Mouse (Mus musculus) neural tube, embryonic 12.5 days (tissue): ENCODE data around the gene Fstl4. TPM values are rescaled to one million over a fixed set of nuclear protein-coding genes. Genes with fewer than 3 reads are reported as not detected.

Experiments used
- ATAC-seq: fragments of 200-750 bp; cut with Nextera tagmentation; 2 replicates; pipeline ENCODE4 v1.8.0; 2017; ENCODE audit warnings: low read depth, mild to moderate bottlenecking, moderate TSS enrichment, moderate library complexity; ENCODE audit not compliant: low FRiP score
- H3K27ac ChIP-seq: fragments of 300-500 bp; sonication (generic); 2 replicates; pipeline ENCODE4 v1.5.1; 2016
- H3K27me3 ChIP-seq: fragments of 300-500 bp; sonication (generic); replicated peaks from 2 replicates; pipeline ENCODE4 v1.6.1; 2016; ENCODE audit warnings: mild to moderate bottlenecking
- H3K36me3 ChIP-seq: fragments of 300-500 bp; sonication (generic); 2 replicates; pipeline ENCODE4 v1.6.1; 2016; ENCODE audit warnings: mild to moderate bottlenecking
- H3K4me1 ChIP-seq: fragments of 300-500 bp; sonication (generic); 2 replicates; pipeline ENCODE4 v1.6.1; 2016
- H3K4me2 ChIP-seq: fragments of 300-500 bp; sonication (generic); replicated peaks from 2 replicates; pipeline ENCODE4 v1.6.1; 2016; ENCODE audit warnings: mild to moderate bottlenecking
- H3K4me3 ChIP-seq: fragments of 300-500 bp; sonication (generic); 2 replicates; pipeline ENCODE4 v1.5.1; 2016
- H3K9ac ChIP-seq: fragments of 300-500 bp; sonication (generic); 2 replicates; pipeline ENCODE4 v1.6.1; 2016; ENCODE audit warnings: mild to moderate bottlenecking
- H3K9me3 ChIP-seq: fragments of 300-500 bp; sonication (generic); 2 replicates; pipeline ENCODE4 v1.6.1; 2016; ENCODE audit warnings: mild to moderate bottlenecking
- WGBS: fragments of 180-500 bp; shearing (Covaris S2); methylation state at CpG from one replicate; pipeline ENCODE4 v1.1.7; 2016; 5-methylcytosine and 5-hydroxymethylcytosine counted together
- polyA plus RNA-seq: library from polyadenylated mRNA; unstranded; fragments of >200 nt; fragmentation: Nextera tagmentation; extraction: Ambion mirVana; gene quantifications from 2 replicates; pipeline ENCODE4 v1.2.1, GENCODE M21; 2016

Fstl4 gene
- polyA plus RNA-seq, 1 experiment from 2014 or later: 8.7 TPM

DNA sequence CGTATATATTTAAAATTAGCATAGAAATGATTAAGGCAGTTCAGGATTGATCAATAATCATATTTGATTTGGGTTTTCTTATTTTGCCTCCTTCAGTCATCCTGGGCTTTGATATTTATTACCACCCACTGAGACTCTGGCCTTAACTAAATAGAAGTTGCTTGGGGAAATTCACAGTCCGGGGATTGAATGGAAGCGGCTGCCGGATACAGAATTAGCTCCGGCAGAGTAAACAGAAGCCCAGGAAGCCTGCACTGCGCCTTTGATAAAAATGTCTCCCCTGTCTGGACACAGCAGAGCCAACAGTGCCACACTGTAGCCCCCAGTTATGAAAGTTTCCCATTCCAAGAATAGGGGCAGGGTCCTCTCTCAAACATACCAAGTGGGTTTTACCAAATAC lies 282.4 kb downstream of the Fstl4 start:
- no peak for ATAC-seq
- WGBS: 60% methylated on average over 6 of the region's 6 CpGs
- Histone ChIP-seq H3K27me3 (no peaks in the 10 kb centered on the region), H3K9ac (no peak overlapping the region), H3K27ac (no peak overlapping the region), H3K4me3 (no peak overlapping the region), H3K9me3 (no peaks in the 10 kb centered on the region), H3K36me3 (no peaks in the 10 kb centered on the region), H3K4me2 (no peak overlapping the region), H3K4me1 (peaks cover 11% of the 10 kb centered on the region; the same call in 1 of the 2 replicates)

- Histone ChIP-seq H3K4me2 (no peak overlapping the region), H3K4me1 (peaks cover 21% of the 10 kb centered on the region), H3K4me3 (no peak overlapping the region), H3K36me3 (no peaks in the 10 kb centered on the region), H3K9ac (no peak overlapping the region), H3K27ac (no peak overlapping the region), H3K27me3 (0 out of 2 replicates have a peak, but pooled peaks cover 2% of the 10 kb centered on the region), H3K9me3 (no peaks in the 10 kb centered on the region)
- 49% methylated on average over 5 of the region's 5 CpGs for WGBS
- no peak for ATAC-seq
Measured at GRCm38 (mm10) chr11:53054151-53054550, 289.7 kb downstream of the Fstl4 start.

- 84% methylated on average over 6 of the region's 6 CpGs for WGBS
- 0 out of 2 replicates have a peak, but pooled peaks cover 2% of the 10 kb centered on the region for H3K27me3 ChIP-seq
- ATAC-seq: no peak
- no peak overlapping the region for H3K4me3 ChIP-seq
- H3K9ac ChIP-seq: no peak overlapping the region
- no peak overlapping the region for H3K4me2 ChIP-seq
- H3K4me1 ChIP-seq: peaks cover 12% of the 10 kb centered on the region
- H3K36me3 ChIP-seq: no peaks in the 10 kb centered on the region
- H3K27ac ChIP-seq: no peak overlapping the region
- no peaks in the 10 kb centered on the region for H3K9me3 ChIP-seq
Measured at GRCm38 (mm10) chr11:53055896-53056295, 291.5 kb downstream of the Fstl4 start.

GRCm38 (mm10) chr11:53056781-53057180 lies 292.3 kb downstream of the Fstl4 start:
- Histone ChIP-seq H3K27ac (no peak overlapping the region), H3K27me3 (0 out of 2 replicates have a peak, but pooled peaks cover 2% of the 10 kb centered on the region), H3K4me3 (no peak overlapping the region), H3K36me3 (no peaks in the 10 kb centered on the region), H3K9ac (no peak overlapping the region), H3K4me1 (peaks cover 12% of the 10 kb centered on the region), H3K9me3 (no peaks in the 10 kb centered on the region), H3K4me2 (no peak overlapping the region)
- 85% methylated on average over 6 of the region's 6 CpGs for WGBS
- no peak for ATAC-seq

- H3K36me3 ChIP-seq: no peaks in the 10 kb centered on the region
- no peak overlapping the region for H3K4me3 ChIP-seq
- no peak overlapping the region for H3K4me2 ChIP-seq
- H3K27ac ChIP-seq: no peak overlapping the region
- ATAC-seq: no peak
- H3K27me3 ChIP-seq: 0 out of 2 replicates have a peak, but pooled peaks cover 2% of the 10 kb centered on the region
- WGBS: 67% methylated on average over 17 of the region's 17 CpGs
- H3K9me3 ChIP-seq: no peaks in the 10 kb centered on the region
- peaks cover 12% of the 10 kb centered on the region for H3K4me1 ChIP-seq
- H3K9ac ChIP-seq: no peak overlapping the region
Measured at GRCm38 (mm10) chr11:53057821-53058553, 293.6 kb downstream of the Fstl4 start.

- Histone ChIP-seq H3K27me3 (0 out of 2 replicates have a peak, but pooled peaks cover 2% of the 10 kb centered on the region), H3K4me3 (no peak overlapping the region), H3K4me1 (peaks cover 12% of the 10 kb centered on the region), H3K9ac (no peak overlapping the region), H3K4me2 (no peak overlapping the region), H3K36me3 (no peaks in the 10 kb centered on the region), H3K27ac (no peak overlapping the region), H3K9me3 (no peaks in the 10 kb centered on the region)
- 9% methylated on average over 7 of the region's 7 CpGs for WGBS
- ATAC-seq: no peak
Measured at GRCm38 (mm10) chr11:53058557-53058956, 294.1 kb downstream of the Fstl4 start.

DNA sequence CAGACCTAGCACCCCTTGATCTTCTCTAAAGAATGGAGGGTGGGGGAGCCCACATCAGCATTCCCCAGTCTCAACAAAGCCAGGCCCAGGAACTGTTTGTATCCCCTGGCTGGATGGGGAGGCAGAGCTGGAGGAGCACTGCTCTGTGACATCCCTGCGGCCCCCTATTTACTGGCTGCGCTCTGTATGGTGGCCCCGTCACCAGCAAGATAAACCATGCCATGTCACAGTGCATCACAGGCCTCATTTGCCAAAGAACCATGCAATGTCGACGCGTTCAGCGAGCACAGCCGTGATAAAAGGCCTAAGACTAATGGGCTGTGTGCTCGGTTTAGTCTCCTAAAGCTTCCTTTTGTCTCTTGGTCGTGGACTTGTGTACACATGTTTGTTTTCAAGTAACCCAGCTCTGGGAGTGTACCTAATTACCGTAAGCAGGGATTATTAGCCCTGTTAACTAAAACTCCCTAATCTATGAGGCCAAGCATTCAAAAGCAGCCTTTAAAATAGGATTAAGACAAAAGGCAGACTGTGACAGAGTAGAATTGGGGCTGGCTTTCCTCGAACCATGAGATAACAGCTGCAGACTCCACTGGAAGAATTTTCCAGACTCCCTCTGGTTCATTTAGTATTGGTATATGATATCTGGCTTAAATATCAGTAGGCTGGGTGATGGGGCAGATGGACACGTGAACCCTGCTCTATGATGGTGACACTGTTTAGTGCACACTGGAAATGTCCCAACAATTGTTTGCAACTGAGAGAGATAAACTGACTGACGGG lies 303.5 kb downstream of the Fstl4 start:
- Histone ChIP-seq H3K4me3 (no peak overlapping the region), H3K36me3 (no peaks in the 10 kb centered on the region), H3K4me2 (no peak overlapping the region), H3K27ac (no peak overlapping the region), H3K27me3 (no peaks in the 10 kb centered on the region; the same call in 1 of the 2 replicates), H3K4me1 (peaks cover 8% of the 10 kb centered on the region), H3K9ac (no peak overlapping the region), H3K9me3 (no peaks in the 10 kb centered on the region)
- peak; percentile 41; the same call in 1 of the 2 replicates for ATAC-seq
- 20% methylated on average over 14 of the region's 14 CpGs for WGBS

DNA sequence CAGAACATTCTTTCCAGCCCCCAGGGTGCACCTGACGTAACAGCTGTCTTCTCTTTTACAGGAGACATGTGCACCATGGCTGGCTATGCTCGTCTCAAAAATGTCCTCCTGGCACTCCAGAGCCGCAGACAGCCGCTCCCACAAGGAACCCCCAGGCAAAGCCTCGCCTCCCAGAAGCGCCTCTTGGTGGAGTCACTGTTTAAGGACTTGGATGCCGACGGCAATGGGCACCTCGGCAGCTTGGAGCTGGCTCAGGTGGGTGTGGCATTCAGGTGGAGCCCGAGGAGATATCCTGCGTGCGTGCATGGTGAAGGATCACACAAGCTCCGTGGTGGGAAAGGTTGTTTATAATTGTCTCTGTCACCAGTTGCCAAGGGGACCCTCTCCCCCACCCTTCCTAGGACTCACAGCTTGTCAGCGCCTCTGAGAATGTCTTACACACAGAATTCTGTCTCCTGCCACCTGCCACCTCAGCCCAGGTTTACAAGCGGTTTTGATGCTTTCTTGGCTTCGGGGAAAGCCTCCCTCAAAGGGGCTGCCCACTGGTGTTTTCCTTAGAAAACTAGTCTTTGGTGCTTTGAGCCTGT lies 304.1 kb downstream of the Fstl4 start:
- Histone ChIP-seq H3K9ac (no peak overlapping the region), H3K27ac (no peak overlapping the region), H3K4me1 (peaks cover 8% of the 10 kb centered on the region), H3K9me3 (no peaks in the 10 kb centered on the region), H3K4me3 (no peak overlapping the region), H3K27me3 (no peaks in the 10 kb centered on the region; the same call in 1 of the 2 replicates), H3K4me2 (no peak overlapping the region), H3K36me3 (no peaks in the 10 kb centered on the region)
- ATAC-seq: no peak
- 68% methylated on average over 16 of the region's 16 CpGs for WGBS

DNA sequence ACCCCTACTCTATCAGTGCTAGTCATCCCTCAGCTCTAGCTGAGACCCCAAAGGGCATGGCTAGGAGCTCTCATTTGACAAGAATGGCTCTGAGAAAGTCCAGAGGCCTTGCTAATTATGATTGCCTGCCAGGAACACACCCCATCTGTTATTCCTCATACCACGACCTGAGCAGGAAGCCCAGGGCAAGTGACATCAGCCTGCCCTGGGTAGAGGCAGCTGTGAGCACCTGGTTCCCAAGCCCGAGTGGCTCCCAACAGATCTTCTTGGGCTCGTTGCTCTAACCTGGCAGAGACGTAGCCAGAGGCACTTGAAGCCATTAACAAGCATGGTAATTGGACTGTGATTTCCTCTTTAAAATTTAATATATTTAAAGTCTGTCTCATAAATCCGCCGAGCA lies 305.3 kb downstream of the Fstl4 start:
- Histone ChIP-seq H3K27ac (no peak overlapping the region), H3K36me3 (no peaks in the 10 kb centered on the region), H3K4me1 (peaks cover 8% of the 10 kb centered on the region), H3K9ac (no peak overlapping the region), H3K9me3 (no peaks in the 10 kb centered on the region), H3K4me3 (no peak overlapping the region), H3K27me3 (no peaks in the 10 kb centered on the region; the same call in 1 of the 2 replicates), H3K4me2 (no peak overlapping the region)
- 57% methylated on average over 6 of the region's 6 CpGs for WGBS
- 0 out of 2 replicates have a peak, but pooled peaks have one; percentile 66 for ATAC-seq

DNA sequence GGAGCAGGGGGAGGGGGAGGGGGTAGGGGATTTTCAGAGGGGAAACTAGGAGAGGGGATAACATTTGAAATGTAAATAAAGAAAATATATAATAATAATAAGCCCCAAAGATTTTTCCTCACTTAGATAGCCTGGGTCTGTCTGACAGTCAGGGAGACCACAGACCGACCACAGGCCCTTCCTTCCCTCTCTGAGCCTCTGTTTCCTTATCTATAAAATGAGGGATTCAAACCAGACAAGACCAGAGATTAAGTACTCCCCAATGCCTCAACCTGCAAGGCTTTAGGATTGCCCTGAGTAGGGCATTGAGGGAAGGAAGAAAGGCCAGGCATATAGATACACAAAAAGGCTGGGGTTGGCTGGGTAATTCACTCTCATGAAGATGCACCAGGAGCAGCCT lies 307.2 kb downstream of the Fstl4 start:
- no peak overlapping the region for H3K4me3 ChIP-seq
- no peaks in the 10 kb centered on the region for H3K27me3 ChIP-seq
- no peak for ATAC-seq
- no peak overlapping the region for H3K27ac ChIP-seq
- H3K4me1 ChIP-seq: peaks cover 8% of the 10 kb centered on the region
- H3K9me3 ChIP-seq: no peaks in the 10 kb centered on the region
- H3K4me2 ChIP-seq: no peak overlapping the region
- 94% methylated on average over 1 of the region's 1 CpGs for WGBS
- H3K36me3 ChIP-seq: no peaks in the 10 kb centered on the region
- H3K9ac ChIP-seq: no peak overlapping the region

- H3K4me1 ChIP-seq: no peaks in the 10 kb centered on the region
- H3K27ac ChIP-seq: no peak overlapping the region
- no peak overlapping the region for H3K4me2 ChIP-seq
- no peak overlapping the region for H3K9ac ChIP-seq
- no peak for ATAC-seq
- 0 out of 2 replicates have a peak, but pooled peaks cover 10% of the 10 kb centered on the region for H3K9me3 ChIP-seq
- 81% methylated on average over 7 of the region's 7 CpGs for WGBS
- no peak overlapping the region for H3K4me3 ChIP-seq
- no peaks in the 10 kb centered on the region for H3K27me3 ChIP-seq
- no peaks in the 10 kb centered on the region for H3K36me3 ChIP-seq
Measured at GRCm38 (mm10) chr11:53077641-53078040, 313.2 kb downstream of the Fstl4 start.
